Mouse (Mus musculus): Measurements from ENCODE around the gene Dlx6.

The Dlx6 gene

GRCm38 (mm10) chr6:6859950-6860410 is 3.2 kb upstream of the Dlx6 start:
- DNase-seq (ENCODE audit: low spot score) = no peak

- no peak for DNase-seq (ENCODE audit: low spot score)
Observed at GRCm38 (mm10) chr6:6860411-6861085, 2.6 kb upstream of the Dlx6 start.

GRCm38 (mm10) chr6:6861086-6861797 is 1.9 kb upstream of the Dlx6 start:
- DNase-seq (ENCODE audit: low spot score) = no peak

- no peak for DNase-seq (ENCODE audit: low spot score)
Observed at GRCm38 (mm10) chr6:6861798-6862428, 1.2 kb upstream of the Dlx6 start.

- DNase-seq (ENCODE audit: low spot score) = no peak
Observed at GRCm38 (mm10) chr6:6862611-6863010, 523 bp upstream of the Dlx6 start.

- no peak for DNase-seq (ENCODE audit: low spot score)
Observed at GRCm38 (mm10) chr6:6863955-6864354, 821 bp downstream of the Dlx6 start.

GRCm38 (mm10) chr6:6864441-6865440 is 1.6 kb downstream of the Dlx6 start:
- no peak for DNase-seq (ENCODE audit: low spot score)

- DNase-seq (ENCODE audit: low spot score) = no peak
Observed at GRCm38 (mm10) chr6:6867031-6867430, 3.9 kb downstream of the Dlx6 start.

GRCm38 (mm10) chr6:6869041-6869685 is 6.0 kb downstream of the Dlx6 start:
- no peak for DNase-seq (ENCODE audit: low spot score)

GRCm38 (mm10) chr6:6869961-6870800 is 7.0 kb downstream of the Dlx6 start:
- DNase-seq (ENCODE audit: low spot score) = no peak

GRCm38 (mm10) chr6:6870876-6871420 is 7.8 kb downstream of the Dlx6 start:
- no peak for DNase-seq (ENCODE audit: low spot score)

GRCm38 (mm10) chr6:6871692-6872091 is 8.6 kb downstream of the Dlx6 start:
- DNase-seq (ENCODE audit: low spot score) = no peak

GRCm38 (mm10) chr6:6872873-6873272 is 9.7 kb downstream of the Dlx6 start:
- DNase-seq (ENCODE audit: low spot score) = no peak

GRCm38 (mm10) chr6:6873476-6874072 is 10.4 kb downstream of the Dlx6 start:
- no peak for DNase-seq (ENCODE audit: low spot score)

- DNase-seq (ENCODE audit: low spot score) = no peak
Observed at GRCm38 (mm10) chr6:6874073-6874771, 11.1 kb downstream of the Dlx6 start.

GRCm38 (mm10) chr6:6875136-6875535 is 12.0 kb downstream of the Dlx6 start:
- DNase-seq (ENCODE audit: low spot score) = no peak

- no peak for DNase-seq (ENCODE audit: low spot score)
Observed at GRCm38 (mm10) chr6:6875676-6876075, 12.5 kb downstream of the Dlx6 start.

GRCm38 (mm10) chr6:6876231-6876630 is 13.1 kb downstream of the Dlx6 start:
- no peak for DNase-seq (ENCODE audit: low spot score)

GRCm38 (mm10) chr6:6876731-6877130 is 13.6 kb downstream of the Dlx6 start:
- no peak for DNase-seq (ENCODE audit: low spot score)
